Mouse (Mus musculus) right cerebral cortex, postnatal 14 days (tissue): ENCODE data around the gene Kcnq5.
"Not testable (repeated sequence)": the region's sequence is repeated elsewhere in the genome, so short reads cannot be mapped to it uniquely, and the experiment has no call there.

Source experiments
- DNase-seq: peaks from one replicate; pipeline ENCODE4 v3.0.0; 2022

Kcnq5 gene

DNA sequence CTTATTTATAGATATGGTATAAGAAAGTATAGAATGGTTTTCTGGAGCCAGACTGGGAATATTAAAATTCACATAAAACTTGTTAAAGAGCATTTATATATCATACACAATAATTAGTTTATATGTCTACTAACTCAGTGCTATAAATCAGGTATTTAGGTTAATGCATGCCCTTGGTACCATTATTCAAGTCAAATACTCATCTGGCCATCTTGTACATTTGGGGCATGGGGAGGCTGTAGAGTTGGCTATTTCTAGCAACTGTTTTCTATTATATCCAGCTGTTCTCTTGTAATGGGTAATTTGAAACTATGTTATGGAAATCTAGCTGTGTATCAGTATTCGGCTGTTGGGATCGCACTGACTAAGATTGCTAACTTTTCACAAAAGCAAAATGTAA lies 339.3 kb downstream of the Kcnq5 start:
- no peak for DNase-seq

DNA sequence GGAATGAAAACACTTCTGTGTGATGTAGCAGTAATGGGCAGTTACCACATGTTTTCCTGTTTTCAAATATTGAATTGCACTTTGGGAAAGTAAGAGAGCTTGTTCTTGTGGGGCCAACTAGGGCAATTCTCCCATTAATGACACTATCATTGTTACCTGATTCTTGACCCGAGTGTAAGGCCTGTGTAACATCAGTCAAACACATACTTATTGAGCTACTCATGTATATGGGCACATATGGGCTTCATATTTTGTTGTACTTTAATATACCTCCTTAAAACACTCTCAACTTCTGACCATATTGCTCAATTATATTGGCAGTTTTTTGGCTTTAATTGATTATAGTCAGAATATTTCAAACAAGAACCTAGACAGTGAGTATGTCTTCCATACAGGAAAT lies 339.7 kb downstream of the Kcnq5 start:
- DNase-seq: no peak

DNA sequence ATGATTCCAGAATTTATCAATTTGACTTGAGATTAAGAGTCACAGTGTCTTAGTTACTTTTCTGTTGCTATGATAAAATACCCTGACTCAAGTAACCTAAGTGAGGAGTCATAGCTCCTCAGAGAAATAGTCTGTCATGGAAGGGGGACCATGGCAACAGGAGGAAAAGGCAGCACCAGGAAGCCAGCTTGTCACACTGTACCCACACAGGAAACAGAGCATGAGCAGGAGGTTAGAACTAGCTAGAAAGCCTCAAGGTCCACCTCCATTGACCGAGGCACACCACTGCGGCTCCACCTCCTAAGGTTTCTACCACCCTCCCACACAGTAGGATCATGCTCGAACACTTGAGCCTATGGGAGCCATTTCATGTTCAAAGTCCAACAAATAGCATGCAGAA lies 343.0 kb downstream of the Kcnq5 start:
- DNase-seq: no peak

DNA sequence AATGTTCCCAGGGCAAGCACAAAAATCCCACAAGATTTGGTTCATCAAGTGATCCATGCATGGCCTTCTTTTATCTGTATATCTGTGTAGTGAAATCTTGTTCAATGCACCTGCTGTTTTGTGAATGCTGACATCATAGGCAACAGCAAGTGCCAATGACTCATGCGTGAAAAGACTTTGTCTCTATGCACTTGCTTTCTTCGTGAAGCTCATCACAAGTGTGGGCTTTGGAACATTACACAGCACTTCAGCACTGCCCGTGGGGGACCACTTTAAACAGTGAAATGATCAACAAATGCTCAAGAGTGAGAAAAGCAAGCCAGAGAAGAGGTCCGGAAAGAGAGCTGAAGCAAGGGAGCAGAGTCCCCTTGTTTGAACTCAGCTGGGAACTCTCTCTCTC lies 345.1 kb downstream of the Kcnq5 start:
- DNase-seq: no peak

DNA sequence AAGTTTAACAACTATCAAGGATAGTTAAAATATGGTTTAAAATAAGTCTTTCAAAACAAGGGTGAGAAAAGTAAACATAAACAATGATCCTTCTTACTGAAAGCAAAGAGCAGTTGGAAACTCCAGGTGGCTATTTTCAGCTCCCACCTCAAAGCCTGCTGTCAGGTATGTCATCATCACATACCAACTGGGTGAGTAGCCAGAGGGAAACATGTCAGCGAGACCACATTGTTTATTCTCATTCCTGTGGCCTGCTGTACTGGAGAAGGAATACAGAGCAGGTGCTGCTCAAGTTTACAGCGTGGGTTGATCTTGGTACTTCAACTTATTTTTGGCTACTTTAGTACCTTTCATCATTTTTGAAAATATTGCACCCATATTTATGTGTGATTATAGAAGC lies 347.8 kb downstream of the Kcnq5 start:
- DNase-seq: no peak

DNA sequence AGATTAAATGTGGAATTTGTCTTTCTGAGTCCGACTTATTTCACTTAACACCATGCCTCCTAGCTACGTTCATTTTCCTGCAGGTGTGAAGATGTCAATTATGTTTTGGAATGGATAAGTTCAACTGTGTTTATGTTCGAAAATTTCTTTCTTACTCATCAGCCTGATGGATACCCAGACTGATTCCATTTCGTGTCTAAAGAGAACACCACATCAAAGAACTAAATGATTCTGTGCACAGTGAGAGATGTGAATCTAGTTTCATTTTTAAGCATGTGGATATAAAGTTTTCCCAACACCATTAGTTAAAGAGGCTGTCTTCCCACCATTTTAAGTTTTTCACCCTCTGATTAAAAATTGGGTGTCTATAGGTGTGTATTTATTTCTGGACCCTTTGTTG lies 357.7 kb downstream of the Kcnq5 start:
- DNase-seq: no peak

DNA sequence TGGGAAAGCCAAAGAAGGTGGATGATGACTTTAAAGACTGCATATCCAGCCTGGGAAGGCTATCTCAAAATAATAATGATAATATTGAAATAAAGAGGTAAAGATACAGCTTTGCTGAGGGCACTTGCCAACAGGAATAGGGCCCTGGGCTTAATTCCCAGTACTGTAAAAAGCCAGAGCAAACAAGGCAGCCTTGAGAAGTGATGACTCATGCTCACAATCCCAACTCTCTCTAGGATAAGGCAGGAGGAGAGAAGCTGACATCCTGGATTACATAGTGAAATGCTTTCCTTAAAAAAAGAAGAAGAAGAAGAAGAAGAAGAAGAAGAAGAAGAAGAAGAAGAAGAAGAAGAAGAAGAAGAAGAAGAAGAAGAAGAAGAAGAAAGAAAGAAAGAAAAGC lies 359.2 kb downstream of the Kcnq5 start:
- no peak for DNase-seq

DNA sequence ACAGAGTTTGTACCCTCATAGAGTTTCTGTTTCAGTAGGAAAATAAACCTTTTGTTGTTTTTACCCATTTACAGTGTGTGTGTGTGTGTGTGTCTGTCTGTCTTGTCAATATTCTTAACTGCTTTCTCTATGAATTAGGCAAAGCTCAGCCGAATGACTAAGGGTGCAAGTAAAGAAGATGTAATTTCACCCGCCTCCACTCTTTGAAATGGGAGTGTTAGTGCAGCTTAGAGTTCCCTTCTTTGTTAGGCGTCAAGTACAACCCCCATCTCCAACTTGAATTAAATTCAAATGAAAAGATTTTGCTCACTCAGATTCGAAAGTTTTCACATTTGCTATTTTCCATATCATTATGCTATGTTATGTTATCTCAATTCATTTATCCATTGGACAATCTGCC lies 361.1 kb downstream of the Kcnq5 start:
- DNase-seq: no peak

DNA sequence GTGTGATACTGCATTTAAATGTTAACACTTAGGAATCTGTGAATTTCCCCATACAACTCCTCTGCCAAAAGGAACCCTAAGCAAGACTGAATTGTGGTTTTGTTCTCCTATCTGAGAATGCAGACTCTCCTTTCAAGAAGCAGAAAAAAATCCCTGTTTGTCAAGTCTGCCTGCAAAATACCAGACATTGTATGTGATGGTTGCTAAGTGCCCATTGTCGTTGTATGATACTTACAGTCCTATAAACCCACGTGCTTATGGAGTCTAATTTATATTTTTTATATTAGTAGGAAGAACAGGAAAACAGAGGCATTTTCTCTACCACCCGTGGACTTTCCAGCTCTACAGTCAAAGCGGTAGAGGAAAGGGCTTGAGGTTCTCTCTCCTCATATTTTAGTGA lies 367.9 kb downstream of the Kcnq5 start:
- DNase-seq: no peak

DNA sequence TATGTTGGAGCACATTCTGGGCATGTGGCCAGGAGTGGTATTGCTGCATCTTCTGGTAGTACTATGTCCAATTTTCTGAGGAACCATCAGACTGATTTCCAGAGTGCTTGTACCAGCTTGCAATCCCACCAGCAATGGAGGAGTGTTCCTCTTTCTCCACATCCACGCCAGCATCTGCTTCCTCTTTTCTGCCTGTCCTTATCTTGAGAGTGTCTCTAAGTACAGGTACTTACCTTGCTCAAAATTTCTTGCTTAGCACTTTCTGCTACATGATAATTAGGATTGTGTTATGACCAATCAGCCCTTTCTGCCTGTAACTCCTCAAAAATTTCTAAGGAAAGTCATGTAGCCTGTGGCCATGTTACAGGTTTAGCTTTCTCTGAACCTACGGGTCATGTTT lies 394.3 kb downstream of the Kcnq5 start:
- not testable (repeated sequence) for DNase-seq

DNA sequence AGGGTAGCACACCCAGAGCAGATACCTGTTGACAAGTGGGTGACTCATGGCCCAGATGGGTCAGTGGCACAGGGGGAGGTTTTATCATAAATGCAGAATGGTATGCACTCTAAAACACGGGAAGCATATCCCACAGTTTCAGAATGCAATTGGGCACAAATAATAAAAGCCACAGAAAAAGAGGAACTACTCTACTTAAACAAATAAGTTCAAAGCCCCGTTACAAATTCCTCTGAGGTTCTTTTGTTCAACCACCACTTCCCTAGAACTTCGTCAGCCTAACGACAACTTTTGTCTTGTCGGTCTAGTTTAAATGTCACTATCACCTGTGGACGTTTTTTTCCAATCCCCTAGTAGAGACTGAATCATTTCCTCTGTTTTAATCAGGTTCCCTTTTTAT lies 407.1 kb downstream of the Kcnq5 start:
- no peak for DNase-seq

DNA sequence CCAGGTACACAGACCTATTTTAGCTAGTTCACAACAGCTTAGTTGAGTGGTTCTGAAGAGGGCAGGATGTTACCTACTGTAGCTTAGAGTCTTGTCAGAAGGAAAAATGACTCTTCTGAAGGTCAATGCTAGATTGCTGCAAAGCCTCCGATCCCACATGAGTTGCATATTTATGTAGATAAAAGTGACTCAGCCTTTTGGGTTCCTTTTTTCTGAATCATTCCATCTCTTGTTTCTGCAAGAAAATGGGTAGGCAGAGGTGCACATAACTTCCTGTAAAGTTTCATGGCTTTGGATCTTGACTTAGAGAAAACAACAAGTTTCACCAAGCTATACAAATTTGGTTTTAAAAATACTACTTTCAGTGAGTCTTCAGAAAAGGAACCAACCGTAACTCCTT lies 409.0 kb downstream of the Kcnq5 start:
- DNase-seq: no peak

DNA sequence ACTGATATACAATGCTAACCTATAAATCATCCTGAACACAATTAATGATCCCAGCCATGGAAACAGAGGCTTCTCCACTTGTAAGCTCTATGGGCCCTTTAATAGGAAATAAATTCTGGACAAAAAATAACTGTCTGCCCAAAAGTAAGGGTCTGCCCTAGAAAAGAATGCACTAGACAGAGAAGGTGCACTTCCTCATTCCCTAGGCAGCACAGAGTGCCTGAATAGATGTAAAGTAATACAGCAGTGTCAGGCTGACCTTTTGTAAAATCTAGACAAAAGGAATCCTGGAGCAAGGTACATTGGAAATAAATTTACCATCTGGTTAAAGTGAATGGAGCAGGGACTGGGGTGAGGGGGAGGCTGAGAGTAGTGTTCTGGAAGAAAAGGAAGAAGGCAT lies 417.8 kb downstream of the Kcnq5 start:
- DNase-seq: no peak

DNA sequence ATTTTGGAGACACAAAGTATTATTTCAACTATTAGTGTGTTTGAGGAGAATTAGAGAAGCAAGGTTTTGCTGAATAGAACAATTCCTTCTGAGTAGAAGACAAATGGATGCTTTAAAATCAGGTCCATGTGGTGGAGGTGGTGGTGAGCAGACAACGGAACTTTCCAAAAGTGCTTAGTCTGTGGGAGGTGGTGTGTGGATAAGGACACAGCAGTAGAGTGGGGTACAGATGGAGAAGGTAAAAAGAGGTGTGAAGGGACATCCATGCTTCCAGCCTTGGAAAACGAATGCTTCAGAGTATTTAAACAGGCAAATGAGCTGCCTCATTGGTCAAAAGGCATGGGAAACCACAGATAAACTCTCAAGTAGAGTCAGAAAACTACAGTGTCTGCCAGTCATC lies 422.3 kb downstream of the Kcnq5 start:
- no peak for DNase-seq

DNA sequence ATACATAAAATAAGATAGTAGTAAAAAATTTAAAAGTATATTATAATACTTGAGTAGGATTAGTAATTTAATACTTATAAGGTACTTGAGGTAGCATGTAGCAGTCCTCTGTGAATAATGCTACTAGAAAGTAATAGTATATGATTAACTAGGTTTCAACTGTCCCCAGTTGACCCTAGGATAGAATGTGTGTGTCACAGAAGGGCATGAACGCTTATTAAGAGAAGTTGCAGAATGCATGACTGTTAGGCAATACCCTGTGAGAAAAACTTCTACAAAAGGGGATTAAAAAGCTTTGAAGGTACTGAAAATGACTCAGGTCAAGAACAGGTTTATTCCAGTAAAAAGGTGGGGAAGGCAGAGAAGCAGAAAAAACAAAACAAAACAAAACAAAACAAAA lies 430.9 kb downstream of the Kcnq5 start:
- no peak for DNase-seq

DNA sequence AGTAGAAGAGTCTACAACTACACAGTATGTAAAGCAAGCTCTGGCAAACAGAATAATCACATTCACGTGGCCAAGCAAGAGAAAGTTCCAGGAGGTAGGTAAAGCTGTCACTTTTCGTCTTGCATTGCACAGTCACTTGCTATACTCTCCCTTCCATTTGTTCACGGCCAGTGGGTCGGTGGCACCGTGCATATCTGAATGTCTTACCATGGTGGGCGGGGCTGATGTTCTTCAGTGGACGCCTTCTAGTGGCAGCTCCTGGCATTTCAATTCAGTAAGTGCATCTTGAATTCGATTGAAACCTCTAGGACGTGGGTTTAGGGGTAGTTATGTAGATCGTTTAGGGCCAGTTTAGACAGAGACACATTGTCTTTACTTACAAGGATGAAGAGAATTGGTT lies 439.7 kb downstream of the Kcnq5 start:
- no peak for DNase-seq

DNA sequence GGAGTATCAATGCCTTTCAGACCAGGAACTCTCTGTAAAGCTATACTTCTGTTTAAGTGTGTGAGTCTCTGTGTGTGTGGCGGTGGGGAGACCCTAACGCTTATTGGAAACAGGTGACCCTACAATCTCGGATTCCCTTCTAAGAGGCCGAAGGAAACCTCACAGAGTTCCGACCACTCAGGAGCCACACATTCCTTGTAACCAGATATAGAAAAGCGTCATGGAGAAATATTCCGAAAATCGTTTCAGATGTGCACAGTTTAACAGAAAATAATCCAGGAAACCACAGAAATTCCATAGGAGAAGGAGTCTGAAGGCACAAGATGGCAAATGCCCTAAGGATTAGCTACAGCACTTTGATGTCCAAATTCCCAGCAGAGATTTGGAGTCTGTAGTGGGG lies 440.3 kb downstream of the Kcnq5 start:
- DNase-seq: no peak

DNA sequence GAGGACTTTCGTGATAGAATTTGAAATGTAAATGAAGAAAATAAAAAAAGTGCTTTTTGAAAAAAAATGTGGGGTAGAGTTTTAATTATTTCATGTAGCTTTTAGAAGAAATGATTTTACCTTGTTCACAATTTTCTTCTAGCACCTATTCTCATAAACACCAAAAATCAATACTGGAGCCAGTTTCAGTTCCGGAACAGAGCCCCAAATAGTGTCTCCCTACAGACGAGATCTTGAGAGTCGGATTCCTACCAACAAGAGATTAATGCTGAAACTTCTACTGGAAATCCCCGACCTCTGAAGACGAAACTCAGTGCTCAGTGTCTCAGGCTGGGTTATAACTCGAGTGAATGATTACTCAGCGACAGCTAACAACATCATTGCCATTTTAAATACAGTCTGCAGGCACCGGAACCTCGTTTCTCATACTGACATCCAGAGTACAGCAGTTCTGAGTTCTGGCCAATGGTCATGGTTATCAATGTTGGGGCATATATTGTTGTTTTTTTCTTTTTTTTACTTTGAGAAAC lies 441.6 kb downstream of the Kcnq5 start:
- DNase-seq: no peak

DNA sequence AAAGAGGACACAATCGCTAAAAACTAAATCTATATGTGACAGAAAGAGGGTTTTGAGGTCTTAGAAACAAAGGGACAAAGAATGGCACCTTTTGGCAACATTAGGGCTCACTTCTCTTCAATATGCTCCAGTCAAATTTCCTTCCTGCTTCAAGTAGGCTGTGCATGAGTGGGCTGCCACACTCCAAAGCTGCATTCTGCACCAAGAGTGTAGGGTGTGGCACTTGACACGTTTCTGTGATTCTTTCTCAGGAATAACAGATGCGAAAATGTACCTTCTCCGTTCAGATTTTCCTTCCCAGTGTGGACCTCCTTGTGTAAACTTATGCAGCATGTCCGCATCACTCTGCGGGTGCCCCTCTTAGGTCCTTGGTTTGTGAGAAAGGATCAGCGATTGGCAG lies 455.1 kb downstream of the Kcnq5 start:
- DNase-seq: no peak

DNA sequence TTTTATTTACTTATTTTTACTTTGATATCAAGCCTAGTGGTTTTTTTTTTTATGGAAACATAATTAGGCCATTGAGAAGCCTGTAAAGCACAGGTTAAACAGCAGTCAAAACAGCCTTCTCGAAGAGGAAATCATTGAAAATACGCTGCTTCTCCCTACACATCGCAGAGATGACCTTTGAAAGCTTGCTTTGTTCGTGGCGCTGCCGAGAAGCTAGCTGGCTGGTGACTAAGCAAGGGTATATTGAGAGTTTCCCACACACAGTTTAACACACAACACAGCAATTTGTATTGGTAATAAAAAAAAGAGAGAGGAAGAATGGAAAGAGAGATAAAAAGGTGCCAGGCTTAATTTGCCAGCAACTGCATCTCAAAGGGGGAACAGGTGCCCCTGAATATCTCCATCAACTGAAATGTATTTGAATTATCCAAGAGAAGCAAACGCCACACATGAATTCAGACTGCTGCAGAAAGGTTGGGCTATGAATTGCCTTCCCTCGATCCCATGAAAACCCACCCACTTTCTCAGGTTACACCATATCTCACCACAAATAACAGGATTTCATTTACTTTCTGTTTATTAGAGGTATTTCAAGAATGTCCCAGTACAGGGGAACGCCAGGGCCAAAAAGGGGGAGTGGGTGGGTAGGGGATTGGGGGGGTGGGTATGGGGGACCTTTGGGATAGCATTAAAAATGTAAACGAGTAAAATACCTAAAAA lies 461.8 kb downstream of the Kcnq5 start:
- no peak for DNase-seq

DNA sequence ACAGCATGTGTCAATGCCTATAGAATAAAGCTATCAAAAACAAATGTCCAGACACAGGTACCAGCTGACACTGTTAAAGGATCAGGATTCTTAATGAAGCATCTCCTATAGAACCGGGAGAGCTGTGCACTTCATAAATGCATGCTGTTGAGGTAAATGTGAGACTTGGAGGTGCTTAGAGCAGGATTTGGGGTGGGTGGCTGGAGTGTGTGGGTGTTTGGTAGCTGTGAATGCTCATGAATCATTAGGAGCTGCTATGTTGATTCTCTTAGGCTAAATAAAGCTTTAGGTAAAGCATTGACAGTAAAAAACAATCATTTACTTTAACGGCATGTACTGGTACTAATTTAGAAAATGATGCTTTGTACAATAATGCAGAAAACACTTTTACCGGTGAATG lies 465.4 kb downstream of the Kcnq5 start:
- no peak for DNase-seq

DNA sequence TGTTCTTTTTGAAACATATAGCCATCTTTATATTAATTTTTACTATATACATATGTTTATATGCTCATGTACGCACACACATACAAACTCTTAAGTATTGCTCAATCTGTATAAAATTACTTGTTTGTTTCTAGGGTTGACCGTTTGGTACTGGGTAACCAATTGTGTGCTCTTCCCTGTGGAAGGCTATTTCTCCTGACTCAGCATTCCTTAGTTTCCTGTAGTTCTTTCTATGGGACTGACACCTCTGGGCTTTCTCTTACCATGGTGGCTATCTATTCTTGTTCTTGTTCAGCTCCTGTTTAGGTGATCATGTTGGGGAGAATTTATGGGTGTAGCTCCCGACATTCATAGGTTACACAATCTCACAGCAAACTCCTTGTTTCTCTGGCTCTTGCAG lies 473.1 kb downstream of the Kcnq5 start:
- no peak for DNase-seq

DNA sequence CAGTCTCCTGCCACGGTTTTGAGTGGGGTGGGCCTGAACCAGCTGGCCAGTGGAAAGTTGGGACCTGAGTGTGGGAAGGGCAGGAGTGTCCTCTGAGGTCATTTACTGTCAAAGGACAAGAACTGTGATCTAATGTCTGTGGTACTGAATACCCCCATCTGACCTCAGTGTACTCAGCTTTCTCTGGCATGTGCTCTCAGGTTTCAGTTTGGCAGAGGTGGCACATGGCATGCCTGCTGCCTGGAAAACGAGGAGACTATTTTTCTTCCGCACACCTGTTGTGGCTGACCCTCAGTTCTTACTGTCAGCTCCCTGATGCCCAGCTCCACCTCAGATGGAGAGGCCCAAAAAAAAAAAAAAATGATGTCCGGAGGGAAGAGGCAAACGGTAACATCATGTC lies 475.5 kb downstream of the Kcnq5 start:
- DNase-seq: no peak

DNA sequence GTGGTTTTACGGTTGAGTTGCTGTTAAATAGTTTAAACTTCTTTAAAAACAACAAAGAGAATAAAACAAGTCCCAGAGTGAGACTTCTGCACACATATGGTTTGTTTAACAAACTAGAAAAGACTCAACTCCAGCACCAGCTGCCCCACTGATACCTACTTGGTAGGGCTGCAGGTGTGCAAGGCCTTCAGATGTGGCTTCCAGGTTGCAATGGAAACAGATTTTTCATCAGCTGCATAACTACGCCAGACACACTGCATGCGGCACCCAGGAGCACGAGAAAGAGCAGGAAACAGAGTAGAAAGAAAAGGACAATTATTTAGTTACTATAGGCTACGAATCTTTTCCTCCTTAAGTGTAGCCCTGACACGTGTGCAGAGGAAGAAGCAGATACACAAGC lies 492.4 kb downstream of the Kcnq5 start:
- no peak for DNase-seq

DNA sequence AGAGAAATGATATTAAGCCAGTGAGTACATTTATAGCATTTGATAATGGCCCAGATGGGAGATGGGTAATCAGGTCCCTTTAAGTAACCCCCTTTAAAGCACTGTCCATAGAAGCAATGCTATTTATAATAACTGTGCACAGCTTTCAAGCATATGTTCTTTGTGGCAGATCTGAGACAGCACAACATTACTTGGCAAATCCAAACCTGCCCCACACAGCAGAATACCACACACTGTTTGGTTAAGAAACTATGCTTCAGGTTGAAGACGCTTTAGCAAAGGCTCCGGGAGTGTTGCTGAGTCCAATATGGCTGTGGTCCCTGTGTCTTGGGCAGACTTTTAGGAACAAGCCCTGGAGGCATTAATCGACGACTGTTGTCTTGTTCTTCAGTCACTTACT lies 495.3 kb downstream of the Kcnq5 start:
- no peak for DNase-seq
